Mouse (Mus musculus) natural killer cell, adult 2 months (primary cell): ENCODE measurements around the gene Scaf11.
"Not testable (repeated sequence)": the region's sequence is repeated elsewhere in the genome, so short reads cannot be mapped to it uniquely, and the experiment has no call there.

Experiments
- DNase-seq, 2 experiments: peaks; one replicate each; pipeline ENCODE4 v3.0.0; 2022; ENCODE audit warnings: low spot score in 2 of 2

The Scaf11 gene

GRCm38 (mm10) chr15:96465076-96465475, 4.4 kb upstream of the Scaf11 start:
- no peak for DNase-seq

- DNase-seq: no peak
Observed at GRCm38 (mm10) chr15:96463821-96464220, 3.2 kb upstream of the Scaf11 start.

- DNase-seq: no peak
Observed at GRCm38 (mm10) chr15:96462611-96463010, 2.0 kb upstream of the Scaf11 start.

GRCm38 (mm10) chr15:96461541-96462512, 1.2 kb upstream of the Scaf11 start:
- no peak for DNase-seq

- DNase-seq: no peak
Observed at GRCm38 (mm10) chr15:96460451-96460729, 253 bp downstream of the Scaf11 start.

GRCm38 (mm10) chr15:96459741-96460450, 747 bp downstream of the Scaf11 start:
- peak; percentile 38 to 49 for DNase-seq

GRCm38 (mm10) chr15:96458273-96458672, 2.4 kb downstream of the Scaf11 start:
- no peak for DNase-seq

- DNase-seq: no peak
Observed at GRCm38 (mm10) chr15:96457338-96457664, 3.3 kb downstream of the Scaf11 start.

- no peak for DNase-seq
Observed at GRCm38 (mm10) chr15:96456651-96457337, 3.8 kb downstream of the Scaf11 start.

GRCm38 (mm10) chr15:96455595-96456214, 4.9 kb downstream of the Scaf11 start:
- DNase-seq: no peak

GRCm38 (mm10) chr15:96453346-96453745, 7.3 kb downstream of the Scaf11 start:
- DNase-seq: no peak

GRCm38 (mm10) chr15:96448656-96449299, 11.9 kb downstream of the Scaf11 start:
- no peak for DNase-seq

GRCm38 (mm10) chr15:96446785-96447184, 13.9 kb downstream of the Scaf11 start:
- no peak for DNase-seq

- DNase-seq: not testable (repeated sequence)
Observed at GRCm38 (mm10) chr15:96441480-96441879, 19.2 kb downstream of the Scaf11 start.

GRCm38 (mm10) chr15:96434202-96434601, 26.4 kb downstream of the Scaf11 start:
- no peak for DNase-seq

- DNase-seq: no peak
Observed at GRCm38 (mm10) chr15:96419920-96420319, 40.7 kb downstream of the Scaf11 start.

GRCm38 (mm10) chr15:96418161-96418560, 42.5 kb downstream of the Scaf11 start:
- no peak for DNase-seq

- no peak for DNase-seq
Observed at GRCm38 (mm10) chr15:96408717-96409121, 51.9 kb downstream of the Scaf11 start.

- DNase-seq: no peak
Observed at GRCm38 (mm10) chr15:96407151-96407550, 53.5 kb downstream of the Scaf11 start.

- DNase-seq: no peak
Observed at GRCm38 (mm10) chr15:96406253-96406652, 54.4 kb downstream of the Scaf11 start.

GRCm38 (mm10) chr15:96405548-96405947, 55.1 kb downstream of the Scaf11 start:
- no peak for DNase-seq

GRCm38 (mm10) chr15:96398333-96398732, 62.3 kb downstream of the Scaf11 start:
- DNase-seq: no peak
